Mouse (Mus musculus): Measurements from ENCODE around the gene Vmn1r236.

The Vmn1r236 gene
- long read RNA-seq, experiment 1, result 0 reads
- long read RNA-seq, experiment 2, result 0 reads

DNA sequence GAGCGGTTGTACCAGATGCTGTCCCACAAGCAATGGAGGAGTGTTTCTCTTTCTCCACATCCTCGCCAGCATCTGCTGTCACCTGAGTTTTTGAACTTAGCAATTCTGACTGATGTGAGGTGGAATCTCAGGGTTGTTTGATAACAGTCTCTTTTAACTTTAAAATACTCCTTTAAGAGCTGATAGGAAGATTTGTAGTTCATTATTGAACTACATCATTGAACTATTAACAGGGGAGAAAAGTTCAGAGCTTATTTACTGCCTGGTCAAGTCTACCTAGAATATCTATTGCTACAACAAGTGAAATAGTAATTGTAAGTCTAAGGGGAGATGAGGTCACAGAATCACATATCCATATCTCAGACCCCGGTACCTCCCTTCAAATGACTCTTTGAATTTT lies at the start of gene Vmn1r236:
Gene Vmn1r236, plus strand, starts transcription at position 301 of the 400 bp plus-strand sequence.
- intact Hi-C loops (cut with DNase I), result no loop called here

DNA sequence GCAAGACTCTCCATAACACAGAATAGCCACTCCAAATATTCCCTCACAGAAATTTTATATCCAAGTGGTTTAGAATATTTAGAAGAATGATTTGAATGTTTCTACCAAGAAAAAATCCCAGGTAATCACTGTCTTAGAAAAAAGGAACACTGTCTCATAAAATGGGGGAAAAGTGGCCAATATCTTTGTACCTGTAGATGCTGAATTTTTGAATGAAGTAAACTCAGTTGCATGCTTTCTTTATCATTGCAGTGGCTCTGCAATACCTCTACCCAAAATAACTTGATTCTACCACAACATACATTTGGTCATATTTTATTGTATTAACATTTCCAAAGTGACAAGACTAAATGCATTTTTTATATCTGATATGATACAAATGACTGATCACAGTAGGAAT lies 26.6 kb upstream of the Vmn1r236 start, which contains the start of gene Vmn1r235:
Gene Vmn1r235, plus strand, starts transcription at position 301 of the 400 bp plus-strand sequence.
- intact Hi-C loops (cut with DNase I), result no loop called here

DNA sequence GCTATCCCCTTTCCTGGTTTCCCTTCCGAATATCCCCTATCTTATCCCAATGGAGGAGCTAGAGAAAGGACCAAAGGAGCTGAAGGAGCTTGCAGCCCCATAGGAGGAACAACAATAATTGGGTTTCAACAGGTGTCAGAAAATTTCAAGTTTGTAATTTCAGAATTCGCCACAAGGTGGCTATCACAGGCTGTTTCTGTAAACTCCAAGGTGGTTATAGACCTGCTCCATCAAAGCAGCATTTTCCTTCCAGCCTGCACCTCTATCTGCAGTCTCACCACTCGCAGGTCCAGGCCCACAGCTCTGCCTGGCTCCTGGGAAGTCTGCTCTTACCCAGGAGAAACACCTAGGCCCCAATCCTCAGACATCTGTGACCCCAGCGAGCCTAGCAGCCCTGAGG lies 10.6 kb upstream of the Vmn1r236 start:
- intact Hi-C loops (cut with DNase I), result loop anchor here (2.0 to 5.0 kb wide), 2 partner anchors 151 to 245 kb away; partner anchors contain the start of gene Zfp54

DNA sequence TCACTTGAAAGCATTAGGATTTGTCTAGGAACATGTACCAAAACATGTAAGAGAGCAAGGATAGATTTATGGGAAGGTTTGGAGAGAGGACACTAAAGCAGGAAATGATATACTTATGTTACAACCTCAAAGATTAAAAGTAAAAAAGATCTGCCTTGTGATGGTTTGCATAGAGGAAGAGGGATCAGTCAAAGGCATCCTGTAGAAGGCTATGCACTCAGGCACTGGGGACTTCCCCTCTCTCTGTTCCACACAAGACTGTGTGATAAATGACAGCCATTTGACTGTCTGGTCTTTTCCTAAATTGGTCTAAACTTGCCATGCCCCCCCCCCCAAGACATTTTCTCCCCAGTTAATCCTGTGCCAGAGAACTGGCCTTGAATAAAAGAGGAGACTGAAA lies 1.7 kb downstream of the Vmn1r236 start:
- intact Hi-C loops (cut with DNase I), result no loop called here

DNA sequence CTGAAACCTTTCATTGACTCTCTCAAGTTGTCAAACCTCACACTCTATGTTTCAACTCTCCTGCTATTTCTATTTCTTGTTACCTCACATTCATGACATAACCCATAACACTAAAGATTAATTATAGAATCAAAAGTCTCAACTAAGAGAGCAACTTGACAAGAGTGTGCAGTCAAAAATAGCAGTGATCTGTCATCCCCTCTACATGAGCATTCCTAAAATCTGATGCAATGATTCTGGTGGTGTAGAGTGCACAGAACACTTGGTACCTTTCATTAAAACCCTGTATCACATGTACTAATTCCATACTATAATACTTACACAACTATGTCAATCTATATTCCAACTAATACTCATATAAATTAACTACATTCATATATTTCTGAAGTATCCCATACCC lies 7.0 kb downstream of the Vmn1r236 start:
- intact Hi-C loops (cut with DNase I), result no loop called here

DNA sequence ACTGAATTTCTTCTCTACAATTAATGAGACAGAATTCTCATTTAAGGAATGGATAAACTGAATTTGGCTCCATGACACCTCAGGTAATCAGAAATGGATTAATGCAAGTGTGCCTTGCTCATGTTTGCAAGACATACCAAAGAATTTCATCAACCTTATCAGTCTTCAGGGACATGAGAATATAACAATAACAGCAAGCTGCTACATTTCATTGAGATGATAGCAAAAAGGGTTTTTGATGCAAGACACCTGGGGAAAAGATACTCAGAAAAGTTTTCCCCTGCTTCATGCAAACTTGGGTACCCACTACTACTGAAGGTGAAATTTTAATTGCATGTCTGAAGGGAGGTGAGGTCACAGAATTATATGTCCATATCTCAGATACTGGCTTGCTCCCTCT lies 28.8 kb downstream of the Vmn1r236 start, which contains the start of gene Vmn1r237:
Gene Vmn1r237, plus strand, starts transcription at position 301 of the 400 bp plus-strand sequence.
- intact Hi-C loops (cut with DNase I), result no loop called here

Small RNA genes lying within 50 kb of the gene (microRNA-seq; reads per million reads assigned to microRNA genes)
- 0 reads per million in 2 experiments for gene Gm26384
